Mouse (Mus musculus): ENCODE measurements around the gene Anln. TPM values are rescaled to one million over a fixed set of nuclear protein-coding genes. Genes with fewer than 3 reads are reported as not detected.

The Anln gene
- total and polyA plus RNA-seq, 2 experiments from 2014 or later: 2.4 to 6.6 TPM

DNA sequence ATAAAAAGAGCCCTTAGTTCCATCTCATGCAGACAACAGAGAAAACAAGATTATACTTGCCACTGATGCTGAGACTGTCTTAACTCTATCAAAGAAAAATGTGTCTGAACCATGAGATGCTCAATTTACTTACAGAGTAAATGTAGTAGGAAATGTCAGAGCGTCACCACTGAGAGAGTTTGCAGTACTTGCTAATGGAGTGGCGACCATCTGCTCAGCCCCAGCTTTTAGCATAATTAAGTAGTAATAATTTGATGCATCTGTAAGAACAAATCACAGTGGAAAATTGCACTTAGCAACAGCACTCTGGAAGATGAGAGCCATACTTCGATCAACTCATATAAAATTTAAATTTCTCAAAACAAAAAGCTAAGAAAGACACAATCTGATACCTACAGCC is 33.1 kb downstream of the Anln start:
- no peaks in the 10 kb centered on the region for H3K4me1 ChIP-seq (ENCODE audit: insufficient read depth)
- TF ChIP-seq CTCF (IDR thresholded peaks at IDR 0.05; ENCODE audit: low read depth): no peak
- 0 out of 2 replicates have a peak, but pooled peaks cover 4% of the 10 kb centered on the region for H3K36me3 ChIP-seq (ENCODE audit: insufficient read depth)
- H3K4me3 ChIP-seq (ENCODE audit: low read depth, low read length): no peak overlapping the region
- H3K27me3 ChIP-seq (ENCODE audit: insufficient read depth, low read length): no peaks in the 10 kb centered on the region
- H3K9ac ChIP-seq: no peak overlapping the region
- H3K27ac ChIP-seq (ENCODE audit: low read depth, low read length): no peak overlapping the region
- WGBS: 46% methylated on average over 3 of the region's 3 CpGs
- no peaks in the 10 kb centered on the region for H3K9me3 ChIP-seq (ENCODE audit: low read length)
- peak; percentile 32; the same call in 1 of the 2 replicates for ATAC-seq
- no peak overlapping the region for H3K4me2 ChIP-seq (ENCODE audit: low read depth)
- DNase-seq: no peak

DNA sequence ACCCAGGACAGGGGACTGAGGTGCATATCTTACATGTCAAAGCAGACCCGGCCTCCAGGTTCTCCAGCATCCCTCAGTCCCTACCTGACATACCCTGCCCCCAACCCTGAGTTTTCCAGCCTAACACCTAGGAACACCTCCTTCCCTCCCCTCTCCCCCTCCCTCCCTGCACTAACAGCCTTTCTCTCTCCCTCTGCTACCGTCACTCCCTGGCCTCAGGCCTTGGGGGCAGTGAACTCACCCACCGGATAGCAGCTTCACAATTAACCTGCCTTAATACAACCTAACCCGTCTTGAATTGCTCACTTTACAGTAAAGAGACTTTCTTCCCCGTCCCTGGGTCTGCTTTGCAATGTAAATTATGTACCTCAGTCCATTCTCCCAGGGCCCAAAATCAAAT is 35.1 kb downstream of the Anln start:
- Histone ChIP-seq H3K4me3 (ENCODE audit: low read depth, low read length) (no peak overlapping the region), H3K9me3 (ENCODE audit: low read length) (no peaks in the 10 kb centered on the region), H3K4me1 (ENCODE audit: insufficient read depth) (no peaks in the 10 kb centered on the region), H3K27me3 (ENCODE audit: insufficient read depth, low read length) (no peaks in the 10 kb centered on the region), H3K27ac (ENCODE audit: low read depth, low read length) (no peak overlapping the region), H3K36me3 (ENCODE audit: insufficient read depth) (0 out of 2 replicates have a peak, but pooled peaks cover 4% of the 10 kb centered on the region), H3K4me2 (ENCODE audit: low read depth) (no peak overlapping the region), H3K9ac (no peak overlapping the region)
- ATAC-seq (no peak), DNase-seq (no peak)
- TF ChIP-seq CTCF (IDR thresholded peaks at IDR 0.05; ENCODE audit: low read depth): no peak
- 78% methylated on average over 5 of the region's 5 CpGs for WGBS

DNA sequence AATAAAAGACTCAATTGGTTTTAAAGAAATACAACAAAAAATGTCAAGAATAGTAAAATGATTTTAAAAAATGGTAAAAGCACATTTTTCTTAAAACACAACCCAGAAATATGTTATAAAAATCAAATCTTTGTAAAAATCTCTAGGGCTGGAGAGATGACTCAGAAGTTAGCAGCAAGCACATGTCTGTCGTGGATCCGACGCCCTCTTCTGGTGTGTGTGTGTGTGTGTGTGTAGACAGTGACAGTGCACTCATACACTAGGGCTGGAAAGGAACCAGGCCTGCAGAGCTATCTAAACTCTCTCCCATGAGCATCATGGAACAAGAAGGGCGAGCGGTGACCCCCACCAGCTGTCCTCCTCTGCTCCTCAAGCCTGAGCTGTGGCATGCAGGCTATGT is 35.5 kb downstream of the Anln start:
- DNase-seq: no peak
- 96% methylated on average over 5 of the region's 5 CpGs for WGBS
- Histone ChIP-seq H3K27me3 (ENCODE audit: insufficient read depth, low read length) (no peaks in the 10 kb centered on the region), H3K4me3 (ENCODE audit: low read depth, low read length) (no peak overlapping the region), H3K36me3 (ENCODE audit: insufficient read depth) (0 out of 2 replicates have a peak, but pooled peaks cover 4% of the 10 kb centered on the region), H3K9ac (no peak overlapping the region), H3K27ac (ENCODE audit: low read depth, low read length) (no peak overlapping the region), H3K4me1 (ENCODE audit: insufficient read depth) (no peaks in the 10 kb centered on the region), H3K9me3 (ENCODE audit: low read length) (no peaks in the 10 kb centered on the region), H3K4me2 (ENCODE audit: low read depth) (no peak overlapping the region)
- TF ChIP-seq CTCF (IDR thresholded peaks at IDR 0.05; ENCODE audit: low read depth): peak; percentile 16; the same call in 1 of the 2 replicates
- ATAC-seq: no peak

DNA sequence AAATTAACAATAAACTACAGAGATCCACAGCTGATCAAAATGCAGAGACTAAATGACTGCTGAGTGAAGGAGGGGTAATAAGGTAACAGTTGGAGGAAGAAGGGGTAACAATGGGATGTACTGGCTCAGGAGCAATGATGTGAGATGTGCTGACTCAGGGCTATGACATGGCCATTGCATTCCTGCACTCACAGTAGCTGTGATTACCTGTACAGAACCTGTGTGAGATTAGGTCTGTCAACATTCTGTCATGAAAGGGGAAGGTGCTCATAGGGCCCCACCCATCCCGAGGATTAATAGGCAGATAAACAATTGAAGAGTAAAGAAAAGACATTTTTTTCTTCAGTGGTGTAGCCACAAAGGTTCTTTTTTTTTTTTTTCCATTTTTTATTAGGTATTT is 48.7 kb downstream of the Anln start:
- Histone ChIP-seq H3K4me3 (ENCODE audit: low read depth, low read length) (no peak overlapping the region), H3K9me3 (ENCODE audit: low read length) (no peaks in the 10 kb centered on the region), H3K27ac (ENCODE audit: low read depth, low read length) (no peak overlapping the region), H3K9ac (no peak overlapping the region), H3K27me3 (ENCODE audit: insufficient read depth, low read length) (no peaks in the 10 kb centered on the region), H3K36me3 (ENCODE audit: insufficient read depth) (no peaks in the 10 kb centered on the region), H3K4me2 (ENCODE audit: low read depth) (no peak overlapping the region), H3K4me1 (ENCODE audit: insufficient read depth) (no peaks in the 10 kb centered on the region)
- WGBS: 92% methylated on average over 1 of the region's 1 CpGs
- DNase-seq: no peak
- ATAC-seq: no peak
- no peak for TF ChIP-seq CTCF (IDR thresholded peaks at IDR 0.05; ENCODE audit: low read depth)

DNA sequence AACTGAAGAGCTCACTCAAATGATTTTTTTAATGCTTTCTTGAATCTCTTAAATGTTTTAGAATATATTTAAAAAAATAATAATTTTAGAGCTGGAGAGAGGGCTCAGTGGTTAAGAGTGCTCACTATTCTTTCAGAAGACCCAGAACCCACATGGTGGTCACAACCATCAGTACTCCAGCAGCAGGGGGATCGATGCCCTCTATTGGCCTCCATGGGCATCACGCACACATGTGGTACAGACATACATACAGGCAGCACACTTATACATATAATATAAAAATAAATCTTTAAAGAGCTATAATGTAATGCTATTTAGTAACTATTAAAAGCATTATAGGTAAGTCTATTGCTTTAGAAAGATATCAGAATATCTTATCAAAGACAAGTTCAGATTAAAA is 51.8 kb downstream of the Anln start:
- no peak for TF ChIP-seq CTCF (IDR thresholded peaks at IDR 0.05; ENCODE audit: low read depth)
- Histone ChIP-seq H3K36me3 (ENCODE audit: insufficient read depth) (no peaks in the 10 kb centered on the region), H3K27me3 (ENCODE audit: insufficient read depth, low read length) (no peaks in the 10 kb centered on the region), H3K9me3 (ENCODE audit: low read length) (no peaks in the 10 kb centered on the region), H3K9ac (no peak overlapping the region), H3K4me2 (ENCODE audit: low read depth) (no peak overlapping the region), H3K4me1 (ENCODE audit: insufficient read depth) (no peaks in the 10 kb centered on the region), H3K4me3 (ENCODE audit: low read depth, low read length) (no peak overlapping the region), H3K27ac (ENCODE audit: low read depth, low read length) (no peak overlapping the region)
- ATAC-seq (no peak), DNase-seq (no peak)
- 99% methylated on average over 2 of the region's 2 CpGs for WGBS

DNA sequence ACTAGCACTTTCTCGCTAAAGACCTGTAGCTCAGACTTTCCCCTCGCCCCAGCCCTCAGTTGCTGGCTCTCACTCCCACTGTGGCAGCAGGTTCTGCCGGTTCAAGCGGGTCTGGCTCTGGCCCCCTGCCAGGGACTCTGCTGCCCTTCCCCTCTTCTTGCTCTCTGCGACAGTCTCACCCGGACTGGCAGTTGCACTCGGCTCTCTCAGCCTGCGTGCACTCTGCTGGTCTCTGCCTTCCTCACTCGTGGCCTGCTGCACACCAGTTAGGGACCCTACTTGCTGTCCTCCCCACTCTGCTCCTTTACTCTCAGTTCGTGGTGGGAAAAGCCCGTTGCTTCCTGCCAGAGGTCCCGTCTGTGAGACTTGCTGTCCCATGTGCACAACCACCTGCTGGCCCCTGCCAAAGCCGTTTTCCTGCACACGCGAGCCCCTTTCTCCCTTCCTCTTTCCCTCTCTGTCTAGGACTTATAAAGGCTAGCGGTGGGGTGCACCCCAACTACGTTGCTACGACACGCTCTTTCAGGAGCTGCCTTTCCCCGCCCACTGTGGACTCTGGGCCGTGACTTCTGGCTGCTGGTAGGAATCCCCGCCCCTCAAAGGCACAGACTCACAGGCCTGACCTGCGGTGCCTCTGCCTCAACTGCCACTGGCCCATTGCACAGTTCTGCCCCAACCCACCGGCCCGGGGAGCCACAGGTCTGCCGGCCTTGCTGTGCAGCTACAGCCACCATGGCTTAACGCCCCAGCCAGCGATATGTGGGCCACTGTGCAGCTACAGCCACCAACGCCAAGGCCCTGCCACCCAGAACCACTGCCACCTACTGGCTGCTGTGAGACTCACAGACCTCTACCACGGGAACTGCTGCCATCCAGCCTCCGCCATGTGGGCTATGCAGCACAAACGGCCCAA is 61.3 kb downstream of the Anln start:
- DNase-seq: peak; percentile 88
- peak; percentile 98 for ATAC-seq
- H3K4me3 ChIP-seq (ENCODE audit: low read depth, low read length): peak overlapping the region; percentile 39
- peak overlapping the region; percentile 71 for H3K4me2 ChIP-seq (ENCODE audit: low read depth)
- 2% methylated on average over 32 of the region's 32 CpGs for WGBS
- H3K36me3 ChIP-seq (ENCODE audit: insufficient read depth): no peaks in the 10 kb centered on the region
- TF ChIP-seq CTCF (IDR thresholded peaks at IDR 0.05; ENCODE audit: low read depth): peak; percentile 91
- 0 out of 2 replicates have a peak overlapping the region, but pooled peaks have one; percentile 29 for H3K27ac ChIP-seq (ENCODE audit: low read depth, low read length)
- peak overlapping the region; percentile 53 for H3K9ac ChIP-seq
- H3K4me1 ChIP-seq (ENCODE audit: insufficient read depth): peaks cover 5% of the 10 kb centered on the region; the same call in 1 of the 2 replicates
- H3K27me3 ChIP-seq (ENCODE audit: insufficient read depth, low read length): no peaks in the 10 kb centered on the region
- no peaks in the 10 kb centered on the region for H3K9me3 ChIP-seq (ENCODE audit: low read length)

DNA sequence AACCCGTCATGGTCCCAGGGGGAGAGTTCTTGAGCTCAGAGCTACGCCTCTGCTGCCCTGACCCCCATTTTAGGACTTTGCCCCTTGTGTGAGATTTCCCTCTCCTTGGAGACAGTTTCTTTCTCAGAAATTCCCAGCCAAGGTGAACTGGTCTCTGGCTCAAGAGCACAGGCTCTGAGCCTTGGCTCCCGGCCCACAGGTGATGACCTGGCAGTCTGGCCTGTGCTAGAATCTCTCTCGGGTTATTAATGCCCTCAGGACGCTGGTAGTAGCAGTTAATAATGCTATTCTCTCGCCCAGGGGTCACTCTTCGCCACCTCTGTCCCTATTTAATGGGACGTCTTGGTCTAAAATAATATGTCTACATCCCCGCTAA is 61.9 kb downstream of the Anln start:
- Histone ChIP-seq H3K4me3 (ENCODE audit: low read depth, low read length) (no peak overlapping the region), H3K9ac (peak overlapping the region; percentile 53), H3K27ac (ENCODE audit: low read depth, low read length) (no peak overlapping the region), H3K27me3 (ENCODE audit: insufficient read depth, low read length) (no peaks in the 10 kb centered on the region), H3K4me2 (ENCODE audit: low read depth) (peak overlapping the region; percentile 71), H3K4me1 (ENCODE audit: insufficient read depth) (peaks cover 5% of the 10 kb centered on the region; the same call in 1 of the 2 replicates), H3K36me3 (ENCODE audit: insufficient read depth) (no peaks in the 10 kb centered on the region), H3K9me3 (ENCODE audit: low read length) (no peaks in the 10 kb centered on the region)
- ATAC-seq: no peak
- DNase-seq: no peak
- 19% methylated on average over 9 of the region's 9 CpGs for WGBS
- TF ChIP-seq CTCF (IDR thresholded peaks at IDR 0.05; ENCODE audit: low read depth): no peak

Measured in forebrain, postnatal 0 days (tissue).